Comparison of ENCODE assay signal across 17 mouse cellular contexts in the genomic region with DNA sequence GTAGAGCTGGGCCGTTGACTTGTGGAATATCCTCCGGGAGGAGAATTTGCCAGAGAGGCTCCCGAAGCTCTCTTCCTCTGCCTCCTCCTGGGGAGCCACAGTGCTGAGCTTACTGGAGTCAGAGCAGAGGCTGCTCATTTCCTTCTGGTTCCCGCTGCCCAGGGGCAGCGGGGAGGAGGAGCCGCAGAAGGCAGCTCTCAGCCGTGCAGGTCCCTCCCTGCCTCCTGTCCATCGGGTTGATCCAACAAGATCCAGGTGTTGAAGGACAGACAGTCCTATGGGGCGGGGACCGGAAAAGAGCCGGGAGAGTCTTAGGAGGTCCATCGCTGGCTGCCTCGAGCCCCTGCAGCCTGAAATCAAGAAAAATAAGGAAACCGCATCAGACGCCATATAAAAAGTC. TPM values are rescaled to one million over a fixed set of nuclear protein-coding genes. Genes with fewer than 3 reads are reported as not detected.
DNase-seq lines count a peak whose midpoint lies in the region; ATAC-seq and TF ChIP-seq lines count a peak whose summit lies in the region.
"Had no signal": no experiment of that assay in that cellular context is flagged by ENCODE, and none has a peak within 500 bp of the region (broad histone marks: within the 10 kb centered on the region; RNA-seq: fewer than 3 reads in every experiment).

No protein-coding gene starts in this region.

- no peak overlapping the region for H3K9ac ChIP-seq in heart, adult 2 months (ENCODE audit: low read depth, low read length)
- no peak overlapping the region for H3K9ac ChIP-seq in heart, embryonic 11.5 days (ENCODE audit: low read depth, low read length)
- peak overlapping the region; percentile 36; the same call in 1 of the 2 replicates for H3K9ac ChIP-seq in embryonic facial prominence, embryonic 13.5 days
- no peak overlapping the region for H3K9ac ChIP-seq in liver, embryonic 15.5 days
- H3K9ac ChIP-seq: embryonic facial prominence, embryonic 15.5 days; limb, embryonic 15.5 days had no signal

- intact Hi-C loops in heart, adult 2 months (cut with DNase I): loop anchor here (5.0 kb wide), 1 partner anchor 1853 kb away; no protein-coding TSS in a partner anchor

- peak overlapping the region; percentile 95 for H3K27ac ChIP-seq in heart, adult 2 months
- no peak overlapping the region for H3K27ac ChIP-seq in heart, embryonic 11.5 days (ENCODE audit: low read depth, low read length)
- no peak overlapping the region for H3K27ac ChIP-seq in embryonic facial prominence, embryonic 13.5 days
- H3K27ac ChIP-seq in liver, embryonic 15.5 days (replicated peaks): no peak overlapping the region
- H3K27ac ChIP-seq: embryonic facial prominence, embryonic 15.5 days; forebrain, embryonic 13.5 days; hindbrain, embryonic 14.5 days; limb, embryonic 15.5 days; midbrain, embryonic 15.5 days; neural tube, embryonic 13.5 days had no signal

- WGBS in heart, adult 2 months: 63% methylated on average over 15 of the region's 15 CpGs
- WGBS in heart, embryonic 11.5 days (ENCODE audit: insufficient replicate concordance): 86% methylated on average over 15 of the region's 15 CpGs
- WGBS in embryonic facial prominence, embryonic 13.5 days: 81% methylated on average over 15 of the region's 15 CpGs
- 86% methylated on average over 15 of the region's 15 CpGs for WGBS in liver, embryonic 15.5 days (ENCODE audit: insufficient replicate concordance)

- peak overlapping the region; percentile 82 for H3K4me3 ChIP-seq in heart, adult 2 months
- H3K4me3 ChIP-seq in heart, embryonic 11.5 days (ENCODE audit: low read depth, low read length): no peak overlapping the region
- no peak overlapping the region for H3K4me3 ChIP-seq in embryonic facial prominence, embryonic 13.5 days
- H3K4me3 ChIP-seq in liver, embryonic 15.5 days (replicated peaks): no peak overlapping the region
- H3K4me3 ChIP-seq: limb, embryonic 15.5 days had no signal

- peaks cover 2% of the 10 kb centered on the region; the same call in 1 of the 2 replicates for H3K79me2 ChIP-seq in heart, adult 2 months (replicated peaks; ENCODE audit: control insufficient read depth, insufficient read depth, low read length)

- H3K9me3 ChIP-seq in heart, embryonic 11.5 days (replicated peaks; ENCODE audit: control insufficient read depth, low read length): no peaks in the 10 kb centered on the region
- H3K9me3 ChIP-seq in embryonic facial prominence, embryonic 13.5 days: no peaks in the 10 kb centered on the region
- H3K9me3 ChIP-seq in liver, embryonic 15.5 days (replicated peaks): no peaks in the 10 kb centered on the region
- H3K9me3 ChIP-seq: embryonic facial prominence, embryonic 15.5 days; forebrain, embryonic 13.5 days; limb, embryonic 15.5 days; midbrain, embryonic 15.5 days; neural tube, embryonic 13.5 days had no signal

- H3K4me2 ChIP-seq in heart, embryonic 11.5 days: no peak overlapping the region
- H3K4me2 ChIP-seq in embryonic facial prominence, embryonic 13.5 days: no peak overlapping the region
- peak overlapping the region; percentile 7; the same call in 1 of the 2 replicates for H3K4me2 ChIP-seq in liver, embryonic 15.5 days

- no peak for TF ChIP-seq POLR2A in heart, adult 2 months (IDR thresholded peaks at IDR 0.05; ENCODE audit: insufficient read depth, low read depth, low read length)

- peaks cover 7% of the 10 kb centered on the region for H3K4me1 ChIP-seq in heart, adult 2 months (ENCODE audit: control insufficient read depth, insufficient read depth, low read length)
- peaks cover 22% of the 10 kb centered on the region for H3K4me1 ChIP-seq in heart, embryonic 11.5 days (ENCODE audit: control insufficient read depth, insufficient read depth, low read length)
- H3K4me1 ChIP-seq in embryonic facial prominence, embryonic 13.5 days: peaks cover 22% of the 10 kb centered on the region
- H3K4me1 ChIP-seq in liver, embryonic 15.5 days (replicated peaks): peaks cover 44% of the 10 kb centered on the region

- no peak for DNase-seq in heart, adult 2 months
- DNase-seq in kidney, postnatal 10 days: peak; percentile 18
- no peak for DNase-seq in kidney, postnatal 25 days
- no peak for DNase-seq in yolk sac, embryonic 10.5 days (ENCODE audit: low spot score)
- DNase-seq: cerebellum, postnatal 10 days; gastrocnemius, postnatal 14 days; retina, postnatal 1 day had no signal

- peaks cover 3% of the 10 kb centered on the region; the same call in 1 of the 2 replicates for H3K36me3 ChIP-seq in heart, adult 2 months (ENCODE audit: control insufficient read depth, insufficient read depth, low read length)
- H3K36me3 ChIP-seq in heart, embryonic 11.5 days (ENCODE audit: control insufficient read depth, insufficient read depth, low read length): peaks cover 4% of the 10 kb centered on the region
- H3K36me3 ChIP-seq in embryonic facial prominence, embryonic 13.5 days: peaks cover 50% of the 10 kb centered on the region
- peaks cover 52% of the 10 kb centered on the region for H3K36me3 ChIP-seq in liver, embryonic 15.5 days (replicated peaks)

- TF ChIP-seq EP300 in heart, adult 2 months (IDR thresholded peaks at IDR 0.05; ENCODE audit: insufficient read depth, low read depth, low read length): no peak

- H3K27me3 ChIP-seq in heart, adult 2 months (ENCODE audit: control insufficient read depth, insufficient read depth, low read length): no peaks in the 10 kb centered on the region
- no peaks in the 10 kb centered on the region for H3K27me3 ChIP-seq in heart, embryonic 11.5 days (ENCODE audit: control insufficient read depth, insufficient read depth, low read length)
- H3K27me3 ChIP-seq in embryonic facial prominence, embryonic 13.5 days: no peaks in the 10 kb centered on the region
- no peaks in the 10 kb centered on the region for H3K27me3 ChIP-seq in liver, embryonic 15.5 days
- H3K27me3 ChIP-seq: CH12.LX; embryonic facial prominence, embryonic 15.5 days; forebrain, embryonic 13.5 days; limb, embryonic 15.5 days; midbrain, embryonic 15.5 days; neural tube, embryonic 13.5 days had no signal

- no peak for ATAC-seq in heart, embryonic 11.5 days (replicated peaks; ENCODE audit: insufficient number of reproducible peaks, low FRiP score, low TSS enrichment)
- ATAC-seq in embryonic facial prominence, embryonic 13.5 days (ENCODE audit: insufficient number of reproducible peaks, insufficient read depth, low FRiP score, low TSS enrichment, low read depth): no peak
- no peak for ATAC-seq in liver, embryonic 15.5 days (ENCODE audit: insufficient read depth)
- ATAC-seq: forebrain, embryonic 13.5 days; midbrain, embryonic 15.5 days had no signal

- TF ChIP-seq CTCF in heart, adult 2 months (IDR thresholded peaks at IDR 0.05): no peak

RNA-seq across cellular contexts. Expression of a gene that starts 1.7 kb away (rescaled TPM):
- total RNA-seq in heart, adult 2 months (2021): 10 to 100 TPM; 24.0 to 27.0 TPM
- 13.2 and 16.8 TPM in 2 replicates for polyA plus RNA-seq in heart, adult 2 months (2012; rRNA removed)
- polyA plus RNA-seq in heart, embryonic 11.5 days (2014; fragmentation: Nextera tagmentation; extraction: Ambion mirVana): 7.4 and 10.7 TPM in 2 replicates
- polyA plus RNA-seq in embryonic facial prominence, embryonic 13.5 days (2015; fragmentation: Nextera tagmentation; extraction: Ambion mirVana): 19.4 and 20.9 TPM in 2 replicates
- polyA plus RNA-seq in liver, embryonic 15.5 days (2015; fragmentation: Nextera tagmentation; extraction: Ambion mirVana): 7.7 and 8.8 TPM in 2 replicates

RNA-seq across cellular contexts. Expression of a gene that starts 1.8 kb away (rescaled TPM):
- 10 to 100 TPM; 10.4 to 12.1 TPM for total RNA-seq in heart, adult 2 months (2021)
- polyA plus RNA-seq in heart, adult 2 months (2012; rRNA removed): 11.0 and 12.5 TPM in 2 replicates
- polyA plus RNA-seq in heart, embryonic 11.5 days (2014; fragmentation: Nextera tagmentation; extraction: Ambion mirVana): 15.1 and 17.2 TPM in 2 replicates
- polyA plus RNA-seq in embryonic facial prominence, embryonic 13.5 days (2015; fragmentation: Nextera tagmentation; extraction: Ambion mirVana): 52.1 and 58.7 TPM in 2 replicates
- polyA plus RNA-seq in liver, embryonic 15.5 days (2015; fragmentation: Nextera tagmentation; extraction: Ambion mirVana): 24.4 and 25.1 TPM in 2 replicates

RNA-seq across cellular contexts. Expression of a gene that starts 25.0 kb away (rescaled TPM):
- 10 to 100 TPM; 56.5 to 66.5 TPM for total RNA-seq in heart, adult 2 months (2021)
- polyA plus RNA-seq in heart, adult 2 months (2012; rRNA removed): 36.6 and 48.0 TPM in 2 replicates
- 172 and 179 TPM in 2 replicates for polyA plus RNA-seq in heart, embryonic 11.5 days (2014; fragmentation: Nextera tagmentation; extraction: Ambion mirVana)
- polyA plus RNA-seq in embryonic facial prominence, embryonic 13.5 days (2015; fragmentation: Nextera tagmentation; extraction: Ambion mirVana): 201 and 225 TPM in 2 replicates
- 121 and 128 TPM in 2 replicates for polyA plus RNA-seq in liver, embryonic 15.5 days (2015; fragmentation: Nextera tagmentation; extraction: Ambion mirVana)

RNA-seq across cellular contexts. Expression of a gene that starts 25.1 kb away (rescaled TPM):
- total RNA-seq in heart, adult 2 months (2021): 10 to 100 TPM; 37.8 to 38.5 TPM
- 16.1 and 19.5 TPM in 2 replicates for polyA plus RNA-seq in heart, adult 2 months (2012; rRNA removed)
- polyA plus RNA-seq in heart, embryonic 11.5 days (2014; fragmentation: Nextera tagmentation; extraction: Ambion mirVana): 76.5 and 92.4 TPM in 2 replicates
- polyA plus RNA-seq in embryonic facial prominence, embryonic 13.5 days (2015; fragmentation: Nextera tagmentation; extraction: Ambion mirVana): 128 and 146 TPM in 2 replicates
- polyA plus RNA-seq in liver, embryonic 15.5 days (2015; fragmentation: Nextera tagmentation; extraction: Ambion mirVana): 28.8 and 36.5 TPM in 2 replicates

RNA-seq across cellular contexts. Expression of a gene that starts 26.7 kb away (rescaled TPM):
- total RNA-seq in heart, adult 2 months (2021): 1,000 to 10,000 TPM in 1 of 2 experiments, 100 to 1,000 TPM in 1; 962 to 1,137 TPM
- 733 and 858 TPM in 2 replicates for polyA plus RNA-seq in heart, adult 2 months (2012; rRNA removed)
- 928 and 936 TPM in 2 replicates for polyA plus RNA-seq in heart, embryonic 11.5 days (2014; fragmentation: Nextera tagmentation; extraction: Ambion mirVana)
- 668 and 696 TPM in 2 replicates for polyA plus RNA-seq in embryonic facial prominence, embryonic 13.5 days (2015; fragmentation: Nextera tagmentation; extraction: Ambion mirVana)
- 406 and 457 TPM in 2 replicates for polyA plus RNA-seq in liver, embryonic 15.5 days (2015; fragmentation: Nextera tagmentation; extraction: Ambion mirVana)
